Mouse (Mus musculus) urinary bladder, adult 18-20 months (tissue): ENCODE measurements around the gene Gm13287.
"Not testable (repeated sequence)": the region's sequence is repeated elsewhere in the genome, so short reads cannot be mapped to it uniquely, and the experiment has no call there.

Experiments used
- DNase-seq, 2 experiments: peaks; one replicate each; pipeline ENCODE4 v3.0.0; 2022; ENCODE audit warnings: low spot score in 2 of 2, mixed read lengths in 2 of 2

Gene Gm13287

GRCm38 (mm10) chr4:88797097-88797496 lies 6.0 kb upstream of the Gm13287 start, which contains the start of gene Gm13279:
Gm13279 (plus strand) TSS chr4:88797397.
- DNase-seq, result not testable (repeated sequence)

GRCm38 (mm10) chr4:88799365-88799764 lies 3.7 kb upstream of the Gm13287 start, which contains the start of gene Gm13285:
Gm13285 (plus strand) TSS chr4:88799665.
- not testable (repeated sequence) for DNase-seq

- not testable (repeated sequence) for DNase-seq
These were observed 2.2 kb downstream of the Gm13287 start, which contains the start of gene Gm13288 for GRCm38 (mm10) chr4:88805231-88805630. Gm13288 (plus strand) TSS chr4:88805531.

GRCm38 (mm10) chr4:88805761-88806160 lies 2.7 kb downstream of the Gm13287 start:
- peak in 1 of 2 experiments; percentile 18 for DNase-seq

- no peak for DNase-seq
These were observed 12.9 kb downstream of the Gm13287 start, which contains the start of gene Ifna7 for GRCm38 (mm10) chr4:88815928-88816327. Ifna7 (plus strand) TSS chr4:88816228.

GRCm38 (mm10) chr4:88819659-88820058 lies 16.6 kb downstream of the Gm13287 start, which contains the start of gene Ifna11:
Ifna11 (plus strand) TSS chr4:88819959.
- no peak for DNase-seq

GRCm38 (mm10) chr4:88822995-88823394 lies 19.9 kb downstream of the Gm13287 start:
- no peak for DNase-seq

- not testable (repeated sequence) for DNase-seq
These were observed 24.1 kb downstream of the Gm13287 start, which contains the start of gene Ifna6 for GRCm38 (mm10) chr4:88827116-88827515. Ifna6 (plus strand) TSS chr4:88827416.

- DNase-seq, result peak in 1 of 2 experiments; percentile 15
These were observed 27.5 kb downstream of the Gm13287 start for GRCm38 (mm10) chr4:88830523-88830922.

- DNase-seq, result not testable (repeated sequence)
These were observed 32.2 kb downstream of the Gm13287 start, which contains the start of gene Ifna5 for GRCm38 (mm10) chr4:88835225-88835624. Ifna5 (plus strand) TSS chr4:88835525.

- DNase-seq, result no peak
These were observed 35.8 kb downstream of the Gm13287 start for GRCm38 (mm10) chr4:88838828-88839227.

- no peak for DNase-seq
These were observed 37.0 kb downstream of the Gm13287 start for GRCm38 (mm10) chr4:88840058-88840457.

- DNase-seq, result no peak
These were observed 38.4 kb downstream of the Gm13287 start, which contains the start of gene Ifna4 for GRCm38 (mm10) chr4:88841438-88841911. Ifna4 (plus strand) TSS chr4:88841861.

GRCm38 (mm10) chr4:88845334-88845733 lies 42.3 kb downstream of the Gm13287 start:
- DNase-seq, result no peak

- no peak for DNase-seq
These were observed 46.6 kb downstream of the Gm13287 start, which contains the start of gene Ifna1 for GRCm38 (mm10) chr4:88849698-88850097. Ifna1 (plus strand) TSS chr4:88850087.

- DNase-seq, result no peak
These were observed 48.1 kb downstream of the Gm13287 start for GRCm38 (mm10) chr4:88851026-88851763.
